Mouse (Mus musculus): ENCODE measurements around the gene Plekhs1. TPM values are rescaled to one million over a fixed set of nuclear protein-coding genes. Genes with fewer than 3 reads are reported as not detected.

Plekhs1 gene
- polyA plus RNA-seq, 1 experiment from 2014 or later: 0.09 TPM

GRCm38 (mm10) chr19:56450892-56451291 is 10.5 kb upstream of the Plekhs1 start:
- H3K36me3 ChIP-seq (ENCODE audit: control insufficient read depth, insufficient read depth): no peaks in the 10 kb centered on the region
- H3K27me3 ChIP-seq (ENCODE audit: control insufficient read depth, insufficient read depth, low read length): no peaks in the 10 kb centered on the region; the same call in 1 of the 2 replicates
- H3K4me2 ChIP-seq (ENCODE audit: low read depth, low read length): no peak overlapping the region
- no peak overlapping the region for H3K9ac ChIP-seq (ENCODE audit: low read length)
- H3K4me3 ChIP-seq (ENCODE audit: low read length): no peak overlapping the region
- no peaks in the 10 kb centered on the region for H3K4me1 ChIP-seq (ENCODE audit: control insufficient read depth, insufficient read depth, low read length)
- no peak for ATAC-seq (replicated peaks; ENCODE audit: extremely low read depth, insufficient read depth, low FRiP score)
- H3K9me3 ChIP-seq (replicated peaks; ENCODE audit: control insufficient read depth, low read length): no peaks in the 10 kb centered on the region
- WGBS: 72% methylated on average over 5 of the region's 5 CpGs
- H3K27ac ChIP-seq (ENCODE audit: low read length): no peak overlapping the region

- ATAC-seq (replicated peaks; ENCODE audit: extremely low read depth, insufficient read depth, low FRiP score): no peak
- no peak overlapping the region for H3K9ac ChIP-seq (ENCODE audit: low read length)
- WGBS: 61% methylated on average over 4 of the region's 4 CpGs
- H3K27ac ChIP-seq (ENCODE audit: low read length): no peak overlapping the region
- no peaks in the 10 kb centered on the region; the same call in 1 of the 2 replicates for H3K27me3 ChIP-seq (ENCODE audit: control insufficient read depth, insufficient read depth, low read length)
- H3K9me3 ChIP-seq (replicated peaks; ENCODE audit: control insufficient read depth, low read length): no peaks in the 10 kb centered on the region
- H3K36me3 ChIP-seq (ENCODE audit: control insufficient read depth, insufficient read depth): no peaks in the 10 kb centered on the region
- H3K4me3 ChIP-seq (ENCODE audit: low read length): no peak overlapping the region
- H3K4me1 ChIP-seq (ENCODE audit: control insufficient read depth, insufficient read depth, low read length): no peaks in the 10 kb centered on the region
- H3K4me2 ChIP-seq (ENCODE audit: low read depth, low read length): no peak overlapping the region
Measured at GRCm38 (mm10) chr19:56451867-56452266, 9.6 kb upstream of the Plekhs1 start.

DNA sequence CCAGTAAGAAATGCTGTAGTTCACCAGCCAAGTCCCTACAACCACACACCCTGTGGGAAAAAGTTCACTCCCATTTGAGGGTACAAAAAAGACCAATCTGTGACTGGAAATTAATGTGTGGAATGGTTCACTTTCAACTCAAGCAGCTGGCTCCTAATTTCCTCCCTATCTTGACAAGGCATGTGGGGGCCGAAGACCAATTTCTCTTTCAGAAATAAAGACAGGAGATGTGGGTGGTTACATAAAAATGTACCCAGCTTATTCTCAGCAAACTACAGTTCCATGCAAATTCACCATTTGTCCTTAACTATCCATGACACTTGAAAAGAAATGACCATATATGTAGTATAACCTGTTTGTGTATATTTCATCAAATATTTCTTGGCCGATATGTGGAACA is 9.0 kb upstream of the Plekhs1 start:
- Histone ChIP-seq H3K4me3 (ENCODE audit: low read length) (no peak overlapping the region), H3K9ac (ENCODE audit: low read length) (no peak overlapping the region), H3K27me3 (ENCODE audit: control insufficient read depth, insufficient read depth, low read length) (no peaks in the 10 kb centered on the region; the same call in 1 of the 2 replicates), H3K4me1 (ENCODE audit: control insufficient read depth, insufficient read depth, low read length) (no peaks in the 10 kb centered on the region), H3K36me3 (ENCODE audit: control insufficient read depth, insufficient read depth) (no peaks in the 10 kb centered on the region), H3K9me3 (replicated peaks; ENCODE audit: control insufficient read depth, low read length) (no peaks in the 10 kb centered on the region), H3K27ac (ENCODE audit: low read length) (no peak overlapping the region), H3K4me2 (ENCODE audit: low read depth, low read length) (no peak overlapping the region)
- ATAC-seq (replicated peaks; ENCODE audit: extremely low read depth, insufficient read depth, low FRiP score): no peak
- WGBS: 70% methylated on average over 2 of the region's 2 CpGs

DNA sequence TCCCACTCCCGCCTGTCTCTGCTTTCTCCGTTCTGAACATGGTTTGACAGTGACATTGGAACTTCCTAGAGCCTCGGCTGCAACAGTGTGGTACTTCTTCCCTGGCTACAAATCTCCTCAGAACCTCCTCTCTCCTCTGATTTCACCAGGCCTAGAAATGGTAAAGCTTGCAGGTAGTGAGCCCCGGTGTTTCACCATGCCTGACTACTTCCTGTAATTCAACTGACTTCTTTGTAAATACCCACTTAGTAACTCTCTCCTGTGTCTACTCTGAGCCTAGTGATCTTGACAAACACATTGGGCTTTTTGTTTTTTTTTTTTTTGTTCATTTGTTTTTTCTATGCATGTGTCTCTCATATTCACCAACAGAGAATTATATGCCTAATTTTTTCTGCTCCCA is 6.6 kb upstream of the Plekhs1 start:
- Histone ChIP-seq H3K4me1 (ENCODE audit: control insufficient read depth, insufficient read depth, low read length) (no peaks in the 10 kb centered on the region), H3K9me3 (replicated peaks; ENCODE audit: control insufficient read depth, low read length) (no peaks in the 10 kb centered on the region), H3K4me2 (ENCODE audit: low read depth, low read length) (no peak overlapping the region), H3K27me3 (ENCODE audit: control insufficient read depth, insufficient read depth, low read length) (no peaks in the 10 kb centered on the region; the same call in 1 of the 2 replicates), H3K27ac (ENCODE audit: low read length) (no peak overlapping the region), H3K9ac (ENCODE audit: low read length) (no peak overlapping the region), H3K4me3 (ENCODE audit: low read length) (no peak overlapping the region), H3K36me3 (ENCODE audit: control insufficient read depth, insufficient read depth) (no peaks in the 10 kb centered on the region)
- 45% methylated on average over 4 of the region's 4 CpGs for WGBS
- no peak for ATAC-seq (replicated peaks; ENCODE audit: extremely low read depth, insufficient read depth, low FRiP score)

DNA sequence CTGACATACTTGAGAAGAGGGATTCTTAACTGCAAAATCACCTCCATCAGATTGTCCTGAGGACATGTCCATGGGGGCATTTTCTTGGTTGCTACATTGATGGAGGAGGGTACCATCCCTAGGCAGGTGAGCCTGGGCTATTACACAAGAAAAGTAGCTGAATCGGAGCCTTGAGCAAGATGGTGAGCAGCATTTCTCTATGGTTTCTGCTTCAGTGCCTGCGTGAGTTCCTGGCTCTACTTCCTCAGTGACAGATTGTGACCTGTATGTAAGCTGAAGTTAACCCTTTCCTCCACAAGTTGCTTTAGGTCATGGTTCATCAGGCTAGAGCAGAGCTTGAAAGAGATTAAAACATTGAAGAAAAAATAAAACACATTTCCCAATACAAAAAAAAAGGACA is 6.1 kb upstream of the Plekhs1 start:
- H3K36me3 ChIP-seq (ENCODE audit: control insufficient read depth, insufficient read depth): no peaks in the 10 kb centered on the region
- WGBS: 57% methylated on average over 2 of the region's 2 CpGs

GRCm38 (mm10) chr19:56457569-56457968 is 3.9 kb upstream of the Plekhs1 start:
- no peak overlapping the region for H3K4me3 ChIP-seq (ENCODE audit: low read length)
- H3K27me3 ChIP-seq (ENCODE audit: control insufficient read depth, insufficient read depth, low read length): no peaks in the 10 kb centered on the region; the same call in 1 of the 2 replicates
- no peak overlapping the region for H3K27ac ChIP-seq (ENCODE audit: low read length)
- WGBS: 76% methylated on average over 4 of the region's 4 CpGs
- H3K9ac ChIP-seq (ENCODE audit: low read length): no peak overlapping the region
- H3K36me3 ChIP-seq (ENCODE audit: control insufficient read depth, insufficient read depth): no peaks in the 10 kb centered on the region
- no peaks in the 10 kb centered on the region; the same call in 1 of the 2 replicates for H3K4me1 ChIP-seq (ENCODE audit: control insufficient read depth, insufficient read depth, low read length)
- no peak for ATAC-seq (replicated peaks; ENCODE audit: extremely low read depth, insufficient read depth, low FRiP score)
- no peaks in the 10 kb centered on the region for H3K9me3 ChIP-seq (replicated peaks; ENCODE audit: control insufficient read depth, low read length)
- no peak overlapping the region for H3K4me2 ChIP-seq (ENCODE audit: low read depth, low read length)

More for the DNA sequence above, 6.1 kb upstream of the Plekhs1 start:
- Histone ChIP-seq H3K27me3 (ENCODE audit: control insufficient read depth, insufficient read depth, low read length) (no peaks in the 10 kb centered on the region; the same call in 1 of the 2 replicates), H3K27ac (ENCODE audit: low read length) (no peak overlapping the region), H3K4me3 (ENCODE audit: low read length) (no peak overlapping the region), H3K9me3 (replicated peaks; ENCODE audit: control insufficient read depth, low read length) (no peaks in the 10 kb centered on the region), H3K4me2 (ENCODE audit: low read depth, low read length) (no peak overlapping the region), H3K4me1 (ENCODE audit: control insufficient read depth, insufficient read depth, low read length) (no peaks in the 10 kb centered on the region), H3K9ac (ENCODE audit: low read length) (no peak overlapping the region)
- ATAC-seq (replicated peaks; ENCODE audit: extremely low read depth, insufficient read depth, low FRiP score): no peak

DNA sequence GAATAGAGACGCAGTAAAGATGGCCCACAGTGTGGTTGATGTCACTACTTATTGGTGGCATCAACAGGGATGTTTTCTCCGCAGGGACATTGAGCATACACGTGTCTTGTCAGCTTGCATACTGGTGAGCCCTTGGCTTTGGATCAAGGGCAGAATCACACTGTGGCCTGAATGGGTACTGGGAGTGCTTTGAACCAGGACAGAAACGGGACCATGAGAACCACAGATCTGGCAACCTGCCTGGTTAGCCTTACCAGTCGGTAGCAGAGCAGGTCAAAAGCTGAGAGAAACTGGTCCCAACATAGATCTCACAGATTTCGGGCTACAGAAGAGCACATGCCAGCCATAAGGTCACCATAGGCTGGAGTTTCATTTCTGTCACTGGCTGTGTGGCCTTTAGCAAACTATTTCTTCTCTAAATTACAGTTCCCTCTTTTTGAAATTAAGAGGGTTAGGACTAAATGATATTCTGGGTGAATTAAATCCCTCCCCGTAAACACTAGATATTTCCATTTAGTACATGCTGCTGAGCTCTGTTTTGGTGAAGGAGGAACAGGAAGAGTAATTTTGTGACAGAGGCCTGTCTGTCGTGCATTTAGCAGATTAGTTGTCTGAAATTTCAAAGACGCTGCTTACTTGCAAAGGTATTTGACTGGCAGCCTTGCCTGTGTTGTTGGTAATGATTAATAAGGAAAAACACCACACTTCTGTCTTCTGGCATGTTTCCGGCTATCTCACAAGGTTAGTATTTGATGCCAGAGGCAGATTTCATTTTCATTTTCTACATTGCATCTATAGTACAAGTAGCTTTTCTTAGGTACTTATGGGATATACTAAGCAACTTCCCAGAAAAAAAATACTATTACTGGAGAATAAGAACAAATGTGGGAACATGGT is 2.0 kb upstream of the Plekhs1 start:
- no peaks in the 10 kb centered on the region; the same call in 1 of the 2 replicates for H3K4me1 ChIP-seq (ENCODE audit: control insufficient read depth, insufficient read depth, low read length)
- H3K9me3 ChIP-seq (replicated peaks; ENCODE audit: control insufficient read depth, low read length): no peaks in the 10 kb centered on the region
- H3K27me3 ChIP-seq (ENCODE audit: control insufficient read depth, insufficient read depth, low read length): no peaks in the 10 kb centered on the region
- H3K27ac ChIP-seq (ENCODE audit: low read length): no peak overlapping the region
- no peak for ATAC-seq (replicated peaks; ENCODE audit: extremely low read depth, insufficient read depth, low FRiP score)
- 78% methylated on average over 10 of the region's 10 CpGs for WGBS
- H3K4me3 ChIP-seq (ENCODE audit: low read length): no peak overlapping the region
- H3K36me3 ChIP-seq (ENCODE audit: control insufficient read depth, insufficient read depth): no peaks in the 10 kb centered on the region
- no peak overlapping the region for H3K4me2 ChIP-seq (ENCODE audit: low read depth, low read length)
- no peak overlapping the region for H3K9ac ChIP-seq (ENCODE audit: low read length)

- no peaks in the 10 kb centered on the region for H3K9me3 ChIP-seq (replicated peaks; ENCODE audit: control insufficient read depth, low read length)
- WGBS: 86% methylated on average over 2 of the region's 2 CpGs
- H3K4me1 ChIP-seq (ENCODE audit: control insufficient read depth, insufficient read depth, low read length): no peaks in the 10 kb centered on the region; the same call in 1 of the 2 replicates
- ATAC-seq (replicated peaks; ENCODE audit: extremely low read depth, insufficient read depth, low FRiP score): no peak
- H3K36me3 ChIP-seq (ENCODE audit: control insufficient read depth, insufficient read depth): no peaks in the 10 kb centered on the region
- no peak overlapping the region for H3K4me3 ChIP-seq (ENCODE audit: low read length)
- no peak overlapping the region for H3K4me2 ChIP-seq (ENCODE audit: low read depth, low read length)
- no peaks in the 10 kb centered on the region for H3K27me3 ChIP-seq (ENCODE audit: control insufficient read depth, insufficient read depth, low read length)
- H3K27ac ChIP-seq (ENCODE audit: low read length): no peak overlapping the region
- H3K9ac ChIP-seq (ENCODE audit: low read length): no peak overlapping the region
Measured at GRCm38 (mm10) chr19:56460241-56460640, 1.2 kb upstream of the Plekhs1 start.

- Histone ChIP-seq H3K4me3 (ENCODE audit: low read length) (no peak overlapping the region), H3K9ac (ENCODE audit: low read length) (no peak overlapping the region), H3K4me2 (ENCODE audit: low read depth, low read length) (no peak overlapping the region), H3K36me3 (ENCODE audit: control insufficient read depth, insufficient read depth) (no peaks in the 10 kb centered on the region), H3K4me1 (ENCODE audit: control insufficient read depth, insufficient read depth, low read length) (no peaks in the 10 kb centered on the region; the same call in 1 of the 2 replicates), H3K27me3 (ENCODE audit: control insufficient read depth, insufficient read depth, low read length) (no peaks in the 10 kb centered on the region), H3K27ac (ENCODE audit: low read length) (no peak overlapping the region), H3K9me3 (replicated peaks; ENCODE audit: control insufficient read depth, low read length) (no peaks in the 10 kb centered on the region)
- 70% methylated on average over 4 of the region's 4 CpGs for WGBS
- ATAC-seq (replicated peaks; ENCODE audit: extremely low read depth, insufficient read depth, low FRiP score): no peak
Measured at GRCm38 (mm10) chr19:56462786-56463185, 1.3 kb downstream of the Plekhs1 start.

All from heart, embryonic 16.5 days (tissue).